Mouse (Mus musculus) megakaryocyte progenitor cell, adult 5-6 weeks (primary cell): ENCODE data around the gene Npr2. TPM values are rescaled to one million over a fixed set of nuclear protein-coding genes. Genes with fewer than 3 reads are reported as not detected.
"Not testable (repeated sequence)": the region's sequence is repeated elsewhere in the genome, so short reads cannot be mapped to it uniquely, and the experiment has no call there.

Experiments
- ATAC-seq: replicated peaks from 2 replicates; pipeline ENCODE4 v1.8.0; 2016; ENCODE audit warnings: mild to moderate bottlenecking, moderate TSS enrichment, inconsistent platforms; ENCODE audit not compliant: poor library complexity
- total RNA-seq, 2 experiments: library from RNA; stranded (forward) in 1 of 2; stranded (reverse) in 1 of 2; fragments of 157-497, 149-512 nt in 1 of 2; fragments of 200-1000 nt in 1 of 2; gene quantifications; 2 replicates each; pipeline versions ENCODE4 v1.2.3 to v1.2.4; 2015 to 2017

Gene Npr2
- total RNA-seq (2015) (0.30 and 1.4 TPM in 2 replicates), total RNA-seq (2017) (0.21 and 1.3 TPM in 2 replicates)

DNA sequence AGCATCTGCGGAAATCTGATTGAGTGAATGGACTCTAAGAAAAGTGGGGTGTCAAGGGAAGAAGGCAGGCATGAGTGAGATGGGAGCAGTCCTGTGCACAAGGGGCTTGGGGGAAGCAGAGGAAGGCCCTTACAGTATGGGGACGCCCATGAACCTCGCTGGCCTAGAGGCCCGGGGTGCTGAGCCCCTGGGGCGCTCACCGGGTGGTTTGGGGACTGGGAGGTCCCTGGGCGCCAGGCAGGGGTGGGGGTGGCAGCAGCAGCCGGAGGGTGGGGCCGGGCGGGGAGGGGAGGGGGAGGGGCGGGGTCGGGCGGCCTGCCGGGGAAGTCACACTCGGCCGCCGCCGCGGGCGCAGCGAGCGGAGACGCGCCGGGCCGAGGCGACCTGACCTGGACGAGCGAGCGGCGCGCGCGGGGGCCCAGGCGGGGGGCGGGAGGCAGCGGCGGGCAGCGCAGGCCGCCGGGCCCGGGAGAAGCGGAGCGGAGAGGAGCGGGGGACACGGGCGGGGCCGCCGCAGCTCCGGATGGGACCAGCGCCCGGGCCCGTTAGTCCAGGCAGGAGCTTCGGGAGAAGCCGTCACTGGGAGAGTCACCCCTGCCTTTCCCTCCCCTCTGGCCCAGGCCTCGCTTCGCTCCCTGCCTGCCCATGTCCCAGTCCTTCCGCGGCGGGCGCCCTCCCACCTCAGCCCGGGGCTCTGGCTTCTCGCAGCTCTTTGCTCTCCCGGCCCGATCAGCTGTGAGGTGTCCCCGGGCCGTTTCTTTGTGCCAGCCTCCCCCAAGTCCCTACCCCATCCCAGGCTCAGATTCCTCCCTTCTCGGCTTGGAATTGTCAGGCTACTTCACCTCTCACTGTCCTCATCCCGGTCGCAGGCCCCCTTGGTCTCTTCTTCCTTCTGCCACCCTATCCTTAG lies at the start of gene Npr2:
Gene Npr2, plus strand, starts transcription at position 890 of the 910 bp plus-strand sequence.
- no peak for ATAC-seq

DNA sequence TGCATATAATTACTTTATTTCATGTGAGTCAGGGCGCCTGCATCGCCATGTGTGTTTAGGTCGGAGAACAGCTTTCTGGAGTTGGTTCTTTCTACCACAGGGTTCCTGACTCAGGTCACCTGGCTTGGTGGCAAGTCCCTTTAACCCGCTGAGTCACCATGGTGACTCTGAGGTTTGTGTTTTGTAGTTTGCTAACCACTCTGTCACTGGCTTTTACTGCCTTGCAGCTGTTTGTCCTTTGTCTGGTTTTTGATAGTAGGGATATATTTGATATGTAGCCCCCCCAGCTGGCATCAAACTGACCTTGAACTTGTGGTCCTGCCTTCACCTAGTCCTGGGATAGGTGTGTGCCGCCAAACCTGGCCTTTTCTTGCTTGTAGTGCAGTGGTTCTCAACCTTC lies 49.5 kb upstream of the Npr2 start:
- no peak for ATAC-seq

DNA sequence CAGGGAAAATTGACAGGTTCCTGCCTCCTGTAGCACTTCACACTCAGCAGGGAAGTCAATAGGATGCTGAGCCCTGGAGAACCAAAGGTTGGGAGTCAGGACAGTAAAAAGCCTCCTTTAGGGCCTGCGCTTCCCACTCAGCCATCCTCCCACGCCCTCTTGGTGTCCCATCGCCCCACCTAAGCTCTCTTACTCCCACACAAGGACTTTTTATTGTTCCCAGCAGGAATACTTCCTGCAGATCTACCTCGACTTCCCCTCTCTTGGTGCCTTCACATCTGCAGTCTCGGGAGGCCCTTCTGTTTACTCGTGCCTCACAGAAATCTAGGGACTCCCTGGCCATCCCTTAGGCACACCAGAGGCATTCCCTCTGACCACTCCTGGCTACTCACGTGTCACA lies 48.3 kb upstream of the Npr2 start:
- ATAC-seq, result no peak

DNA sequence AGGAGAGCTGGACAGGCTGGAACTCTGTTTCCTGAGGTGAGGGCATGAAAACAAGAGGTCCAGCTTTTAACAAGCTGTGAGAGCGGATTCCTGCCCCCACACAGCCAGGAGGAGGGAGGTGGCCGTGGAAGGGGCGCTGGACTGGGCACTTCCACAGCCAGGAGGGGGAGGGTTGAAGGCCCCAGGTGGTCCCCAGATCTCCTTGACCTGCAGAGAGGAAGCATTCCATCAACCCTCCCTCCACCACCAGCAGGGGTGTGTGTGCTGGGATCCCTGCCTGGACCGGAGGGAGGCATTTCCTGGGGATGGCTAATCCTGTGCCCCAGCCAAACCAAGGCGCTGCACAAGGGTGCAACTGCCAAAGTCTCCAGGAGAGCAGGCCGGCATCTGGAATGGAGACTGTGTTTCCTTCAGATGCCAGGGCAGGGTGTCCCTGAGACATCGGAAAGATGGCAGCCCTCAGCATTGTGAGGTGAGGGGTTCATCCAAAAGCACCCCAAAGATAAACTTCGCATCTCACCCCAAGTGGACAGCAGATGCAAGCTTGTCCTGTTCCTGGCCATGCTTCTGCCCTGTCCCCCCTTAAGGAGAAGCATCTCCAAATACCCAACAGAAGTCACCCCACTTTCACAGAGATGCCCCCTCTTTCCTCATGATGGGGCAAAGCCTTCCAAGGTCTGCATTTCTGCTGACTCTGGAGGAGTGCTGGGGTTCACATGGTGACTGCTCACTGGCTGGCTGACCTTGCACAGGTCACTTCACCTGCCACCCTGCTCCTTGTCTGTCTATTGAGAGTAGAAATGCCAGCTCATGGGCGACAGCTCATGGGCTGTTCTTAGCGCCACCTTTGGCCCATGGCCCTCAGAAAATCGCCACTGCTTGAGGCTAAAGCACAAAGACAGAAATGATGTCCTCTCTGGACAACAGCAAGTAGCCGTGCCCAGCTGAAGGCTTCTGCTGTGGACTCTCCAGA lies 47.0 kb upstream of the Npr2 start, which contains the start of gene Msmp:
Gene Msmp, minus strand, starts transcription at position 51 of the 973 bp plus-strand sequence.
- no peak for ATAC-seq

GRCm38 (mm10) chr4:43585682-43586081 lies 46.1 kb upstream of the Npr2 start:
- no peak for ATAC-seq

GRCm38 (mm10) chr4:43586411-43586810 lies 45.3 kb upstream of the Npr2 start:
- no peak for ATAC-seq

DNA sequence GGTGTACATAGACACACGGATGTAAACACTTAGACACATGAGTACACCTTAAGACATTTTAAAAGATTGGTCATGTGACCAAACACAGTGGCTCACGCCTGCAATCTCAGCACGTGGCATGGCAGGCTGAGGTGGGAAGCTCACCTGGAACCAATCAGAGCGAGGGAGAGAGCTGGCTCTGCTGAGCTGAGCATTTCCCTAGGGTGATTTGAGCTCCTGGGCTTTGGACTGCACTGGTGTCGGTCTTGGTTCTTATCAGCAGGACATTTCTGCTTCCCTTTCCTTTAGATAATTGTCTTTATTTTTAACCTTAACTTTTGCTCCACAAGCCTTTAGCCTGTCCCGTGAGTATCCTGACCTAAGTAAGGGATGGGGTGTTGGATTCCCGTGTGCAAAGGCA lies 44.1 kb upstream of the Npr2 start:
- peak; percentile 22; the same call in 1 of the 2 replicates for ATAC-seq

- no peak for ATAC-seq
Observed at GRCm38 (mm10) chr4:43591543-43591942, 40.2 kb upstream of the Npr2 start.

GRCm38 (mm10) chr4:43591961-43592360 lies 39.8 kb upstream of the Npr2 start:
- no peak for ATAC-seq

DNA sequence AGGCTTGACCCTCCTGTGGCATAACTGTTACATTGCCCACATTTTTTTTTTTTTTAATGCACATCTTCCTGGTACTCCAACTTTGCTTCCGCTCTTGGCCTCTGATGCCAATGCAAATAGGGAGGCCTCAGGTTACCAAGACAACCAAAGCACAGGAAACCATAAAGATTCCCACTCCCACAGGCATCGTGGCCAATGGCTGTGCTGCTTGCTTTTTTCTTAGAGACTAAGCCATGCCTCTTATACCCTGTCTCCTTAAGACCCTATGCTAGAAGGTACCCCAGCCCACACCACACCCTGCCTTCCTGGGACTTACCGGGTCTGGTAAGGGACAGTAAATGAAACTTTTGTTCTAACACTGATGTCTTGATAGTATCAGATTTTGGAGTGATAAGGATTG lies 38.3 kb upstream of the Npr2 start:
- no peak for ATAC-seq

- ATAC-seq, result not testable (repeated sequence)
Observed at GRCm38 (mm10) chr4:43596597-43596996, 35.1 kb upstream of the Npr2 start.

DNA sequence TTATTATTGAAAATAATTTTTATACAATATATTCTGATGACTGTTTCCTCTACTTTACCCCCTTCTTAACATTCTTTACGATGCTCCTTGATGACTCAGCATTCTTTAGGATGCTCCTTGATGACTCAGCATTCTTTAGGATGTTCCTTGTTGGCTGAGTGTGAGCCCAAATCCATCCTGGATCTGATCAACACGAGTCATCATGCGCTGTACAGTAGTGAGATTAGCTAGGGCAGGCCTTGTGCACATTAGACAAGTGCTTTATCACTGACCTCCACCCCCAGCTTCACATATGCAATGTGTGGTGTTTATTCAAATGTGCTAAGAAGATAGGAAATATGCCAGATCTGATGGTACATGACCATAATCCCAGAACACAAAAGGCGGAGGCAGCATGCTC lies 33.5 kb upstream of the Npr2 start:
- ATAC-seq, result peak; percentile 81

- ATAC-seq, result peak; percentile 56
Observed at GRCm38 (mm10) chr4:43598650-43599380, 32.9 kb upstream of the Npr2 start.

- 0 out of 2 replicates have a peak, but pooled peaks have one; percentile 16 for ATAC-seq
Observed at GRCm38 (mm10) chr4:43600195-43600934, 31.4 kb upstream of the Npr2 start.

GRCm38 (mm10) chr4:43604099-43604498 lies 27.6 kb upstream of the Npr2 start:
- no peak for ATAC-seq

- peak; percentile 94 for ATAC-seq
Observed at GRCm38 (mm10) chr4:43604751-43605685, 26.7 kb upstream of the Npr2 start.

- ATAC-seq, result peak; percentile 81
Observed at GRCm38 (mm10) chr4:43612534-43612933, 19.2 kb upstream of the Npr2 start.

- peak; percentile 91 for ATAC-seq
Observed at GRCm38 (mm10) chr4:43613060-43613730, 18.5 kb upstream of the Npr2 start.
